Mouse (Mus musculus) urinary bladder, postnatal 10 days (tissue): ENCODE measurements around the gene Lpp.
"Not testable (repeated sequence)": the region's sequence is repeated elsewhere in the genome, so short reads cannot be mapped to it uniquely, and the experiment has no call there.

Experiments
- DNase-seq: peaks from one replicate; pipeline ENCODE4 v3.0.0; 2022; ENCODE audit warnings: low spot score

Lpp gene

DNA sequence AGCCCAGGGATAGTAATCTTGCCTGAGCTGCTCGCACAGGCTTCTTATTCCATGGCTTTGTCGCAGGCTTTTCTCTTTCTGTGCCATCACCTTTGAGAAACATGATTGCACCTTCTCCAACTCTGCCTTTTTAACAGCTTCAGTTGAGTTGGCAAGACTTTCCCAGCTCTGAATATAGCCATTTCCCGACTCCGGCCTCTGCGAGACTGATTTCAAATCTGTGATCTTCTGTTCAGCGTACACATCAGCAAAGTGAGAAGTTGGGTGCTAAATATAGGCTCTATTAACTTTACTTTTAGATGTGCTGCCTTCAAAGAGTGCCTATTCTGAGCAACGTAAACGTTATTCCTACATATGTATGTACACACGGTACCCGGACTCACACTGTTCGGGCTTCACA is 597.0 kb downstream of the Lpp start:
- no peak for DNase-seq

GRCm38 (mm10) chr16:24991059-24991541 is 597.8 kb downstream of the Lpp start:
- no peak for DNase-seq

DNA sequence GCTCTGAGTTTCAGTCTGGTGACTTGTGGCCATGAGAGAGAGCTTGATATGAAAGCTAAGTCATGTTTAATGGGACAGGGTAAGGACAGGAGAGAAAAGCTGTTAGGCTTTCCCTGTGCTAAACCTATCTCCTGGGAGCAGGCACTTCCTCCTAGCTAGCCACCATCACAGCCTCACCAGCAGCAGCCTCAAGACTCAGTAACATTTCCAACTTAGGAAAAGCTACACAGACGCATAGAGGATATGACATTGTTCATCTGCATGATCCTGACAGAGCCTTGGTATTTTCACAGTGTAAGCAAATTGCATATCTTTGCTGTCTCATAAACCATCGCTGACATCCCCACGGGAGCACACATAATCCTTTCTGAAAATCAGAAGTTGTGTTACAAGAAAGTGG is 598.7 kb downstream of the Lpp start:
- DNase-seq, result no peak

DNA sequence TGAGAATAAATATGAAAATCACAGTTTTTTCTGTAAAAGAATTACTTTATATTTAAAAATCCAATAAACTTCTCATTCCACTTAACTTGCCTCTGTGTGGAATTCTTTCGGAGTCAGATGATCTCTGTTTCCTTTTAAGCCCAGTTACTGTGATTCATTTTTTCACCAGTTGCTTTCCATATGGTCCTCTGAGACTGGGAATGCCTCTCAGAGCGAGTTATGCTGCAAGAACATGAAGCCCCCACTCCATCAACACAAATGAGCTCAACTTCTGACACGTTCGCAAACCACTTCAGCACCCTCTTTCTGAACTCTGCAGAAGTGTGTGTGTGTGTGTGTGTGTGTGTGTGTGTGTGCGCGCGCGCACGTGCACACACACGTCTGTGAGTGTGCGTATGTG is 599.2 kb downstream of the Lpp start:
- DNase-seq, result no peak

DNA sequence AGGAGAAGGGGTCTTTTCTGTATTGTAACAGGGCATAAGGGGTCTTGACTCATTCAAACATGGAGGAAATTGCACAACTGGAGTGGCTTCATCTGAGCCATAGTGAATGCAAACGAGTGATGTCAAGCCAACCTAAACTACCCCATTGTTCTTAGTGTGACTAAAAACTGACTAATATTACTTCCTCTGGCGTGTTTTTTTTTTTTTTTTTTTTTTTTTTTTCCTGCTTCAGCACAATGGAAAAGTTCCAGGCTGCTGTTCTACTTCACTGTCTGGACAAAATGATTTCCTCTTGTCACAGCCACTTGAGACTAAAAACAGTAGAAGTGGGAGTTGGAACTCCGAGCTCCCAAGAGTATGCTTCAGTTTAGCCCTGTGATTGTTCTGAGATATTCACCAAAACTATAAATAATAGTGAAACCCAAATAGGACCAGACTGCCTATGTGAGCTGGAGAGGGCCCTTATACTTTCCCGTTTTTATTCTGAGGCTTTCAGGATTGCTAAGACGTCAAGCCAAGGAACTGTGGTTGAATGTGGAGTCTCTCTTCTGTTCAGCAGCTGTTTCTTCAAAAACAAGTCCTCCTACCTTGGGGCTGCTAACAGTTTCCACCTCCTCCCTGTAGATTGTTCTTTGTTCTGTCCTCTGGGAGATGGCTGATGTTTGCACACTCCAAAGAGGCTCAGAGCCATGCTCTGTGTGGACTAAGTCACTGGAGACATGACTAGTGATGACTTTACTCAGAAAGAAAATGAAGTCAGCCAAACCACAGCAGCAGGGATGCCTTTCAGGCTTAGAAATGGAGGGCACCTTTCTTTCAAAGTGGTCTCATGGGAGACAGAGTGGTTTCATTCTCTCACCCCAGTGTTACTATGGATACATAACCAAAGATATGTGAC is 617.9 kb downstream of the Lpp start:
- no peak for DNase-seq

GRCm38 (mm10) chr16:25012938-25013337 is 619.6 kb downstream of the Lpp start:
- no peak for DNase-seq

DNA sequence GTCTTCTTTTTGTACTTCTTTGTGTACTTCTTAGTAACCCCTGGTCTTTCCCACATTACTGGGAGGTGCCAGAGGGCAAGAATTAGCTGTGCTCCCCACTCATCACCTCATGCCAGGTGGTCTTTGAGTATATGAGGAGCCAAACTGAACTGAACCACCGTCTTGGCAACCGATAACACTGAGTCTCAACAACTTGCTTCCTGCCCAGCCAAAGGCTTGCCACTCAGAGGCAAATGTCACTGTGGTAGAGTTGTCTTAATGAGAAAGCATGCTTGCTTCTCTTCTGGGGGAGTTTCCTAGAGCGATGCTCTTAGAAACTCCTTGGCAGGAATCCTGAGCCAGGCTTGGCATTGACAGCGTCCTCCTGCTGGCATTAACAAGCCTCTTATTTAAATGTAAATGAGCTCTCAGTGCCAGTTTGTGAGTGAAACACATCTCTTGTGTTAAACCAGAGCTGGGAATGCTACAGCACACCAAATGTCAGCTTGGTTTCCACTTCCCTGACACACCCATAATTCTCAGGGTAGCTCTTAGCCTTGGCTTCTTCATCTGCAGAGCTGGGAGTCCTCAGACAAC is 623.0 kb downstream of the Lpp start:
- no peak for DNase-seq

- no peak for DNase-seq
These were observed 623.7 kb downstream of the Lpp start for GRCm38 (mm10) chr16:25017046-25017445.

- DNase-seq, result not testable (repeated sequence)
These were observed 628.5 kb downstream of the Lpp start for GRCm38 (mm10) chr16:25021743-25022359.

- DNase-seq, result no peak
These were observed 631.3 kb downstream of the Lpp start for GRCm38 (mm10) chr16:25024591-25024990.

DNA sequence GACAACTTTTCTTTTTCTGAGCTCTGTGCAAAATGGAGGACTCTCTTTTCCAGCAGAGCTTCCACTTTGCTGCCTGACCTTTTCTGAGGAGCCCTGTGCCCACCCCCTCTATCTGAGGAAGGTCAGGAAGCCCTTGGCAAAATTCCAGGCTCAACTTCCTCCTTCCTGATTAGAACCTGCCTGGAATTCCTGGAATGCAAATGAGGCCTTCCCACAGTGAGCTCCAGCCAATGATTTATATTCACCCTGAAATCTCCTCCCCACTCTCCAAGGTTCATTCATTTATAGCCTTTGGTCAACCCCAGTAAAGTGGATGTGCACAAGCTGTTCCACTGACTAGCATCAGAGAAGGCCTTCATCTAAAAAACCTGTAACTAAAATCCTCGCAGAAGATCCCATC is 632.9 kb downstream of the Lpp start:
- DNase-seq, result no peak

DNA sequence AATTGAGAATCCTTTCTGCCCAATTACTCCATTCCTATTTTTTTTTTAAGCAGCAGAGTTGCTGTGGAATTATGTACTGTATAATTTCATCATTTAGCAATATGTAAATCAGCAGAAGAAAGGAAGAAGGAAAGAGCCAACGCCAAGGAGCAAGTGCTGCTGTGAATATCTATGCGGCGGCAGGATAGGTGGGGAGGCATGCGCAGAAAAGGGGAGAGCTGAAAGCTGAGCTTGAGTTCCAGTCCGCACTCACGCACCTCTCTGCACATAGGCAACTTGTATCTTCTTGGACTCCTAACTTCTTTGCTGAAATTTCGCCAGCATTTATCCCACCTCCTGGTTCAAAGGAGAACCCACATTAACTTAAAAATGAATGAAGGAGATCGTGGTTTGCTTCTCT is 636.2 kb downstream of the Lpp start:
- DNase-seq, result no peak

DNA sequence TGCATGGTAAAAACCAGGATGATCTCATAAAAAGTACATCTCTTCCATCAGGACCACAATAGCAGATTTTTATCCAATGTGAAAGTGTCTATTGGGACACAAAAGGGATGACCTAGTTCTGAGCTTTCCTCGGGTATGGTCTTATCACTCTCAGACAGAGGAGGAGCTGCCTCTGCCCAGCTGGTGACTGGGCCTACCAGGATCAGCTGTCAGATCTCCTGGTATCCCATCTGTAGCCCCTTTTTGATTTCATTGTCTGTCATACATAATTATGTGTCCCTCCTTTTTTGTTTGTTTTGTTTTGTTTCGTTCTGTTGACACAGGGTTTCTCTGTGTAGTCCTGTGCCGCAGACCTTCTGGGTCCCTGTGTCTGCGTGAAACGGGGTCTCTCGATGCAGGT is 644.1 kb downstream of the Lpp start:
- DNase-seq, result no peak

DNA sequence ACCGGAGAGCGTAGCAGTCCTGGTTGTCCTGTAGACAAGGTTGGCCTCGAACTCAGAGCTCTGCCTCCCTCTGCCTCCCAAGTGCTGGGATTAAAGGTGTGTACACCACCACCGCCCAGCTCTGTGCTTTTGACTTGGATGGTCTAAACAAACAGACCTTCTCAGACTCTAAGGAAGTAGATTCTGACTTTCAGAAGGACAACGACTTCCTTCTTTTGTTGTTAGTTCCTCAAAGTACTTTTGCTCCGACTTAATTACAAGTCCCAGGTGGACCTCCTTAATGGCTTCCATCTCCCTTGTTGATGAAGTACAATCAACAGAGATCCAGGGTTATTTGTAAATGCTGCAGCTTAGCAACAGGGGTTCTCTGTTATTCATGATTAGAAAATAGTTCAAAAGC is 645.2 kb downstream of the Lpp start:
- DNase-seq, result no peak

DNA sequence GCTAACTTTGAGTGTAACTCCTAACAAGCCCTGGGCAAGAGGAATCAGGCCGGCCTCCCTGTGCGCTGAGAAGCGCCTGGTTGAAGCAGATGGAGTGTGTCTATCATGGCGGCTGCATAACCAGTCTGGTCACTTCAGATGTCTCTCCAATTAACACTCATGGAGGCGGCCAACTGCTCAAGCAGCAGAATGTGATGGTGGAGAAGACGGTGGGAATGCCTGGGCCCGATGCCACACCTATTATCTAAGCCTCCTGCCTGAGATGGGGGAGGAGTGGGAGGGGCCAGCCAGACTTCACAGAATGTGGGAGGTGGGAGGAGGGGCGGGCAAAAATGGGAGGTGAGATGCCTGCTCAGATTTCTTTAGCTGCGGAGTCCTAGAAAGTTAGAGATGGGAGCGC is 646.6 kb downstream of the Lpp start:
- DNase-seq, result no peak

GRCm38 (mm10) chr16:25041165-25041564 is 647.9 kb downstream of the Lpp start:
- DNase-seq, result no peak

DNA sequence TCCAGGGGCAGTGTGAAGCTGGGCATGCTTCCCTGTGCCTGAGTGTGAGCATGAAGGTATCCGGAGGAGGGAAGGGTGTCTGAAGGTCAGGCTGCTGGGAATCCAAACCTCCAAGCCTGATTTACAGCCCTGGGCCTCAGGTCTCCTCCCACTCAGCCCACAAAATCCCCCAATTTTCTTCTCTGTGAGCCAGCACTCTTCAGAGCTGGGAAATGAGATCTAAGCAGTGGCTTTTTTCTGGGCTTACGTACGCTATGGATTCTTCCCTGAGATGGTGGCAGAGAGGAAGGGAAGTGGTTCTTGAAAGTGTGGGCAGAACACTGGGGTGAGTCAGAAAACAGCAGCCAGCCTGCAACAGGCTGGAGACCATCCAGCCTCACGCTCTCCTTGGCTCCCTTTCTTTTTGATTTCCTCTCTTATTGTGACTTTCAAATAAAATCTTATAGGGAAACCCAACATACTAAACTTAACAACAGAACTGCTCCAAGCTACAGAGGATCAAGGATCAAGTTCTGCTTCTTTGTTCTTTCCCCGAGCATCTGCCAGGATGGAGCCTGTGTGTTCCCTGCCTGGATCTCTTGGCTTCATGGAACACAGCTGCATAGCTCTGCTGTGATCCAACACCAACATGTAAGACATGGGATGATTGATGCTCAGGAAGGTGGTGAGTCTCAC is 648.7 kb downstream of the Lpp start:
- no peak for DNase-seq
